Mouse (Mus musculus) embryonic facial prominence, embryonic 13.5 days (tissue): ENCODE data around the gene Mtmr14. TPM values are rescaled to one million over a fixed set of nuclear protein-coding genes. Genes with fewer than 3 reads are reported as not detected.

Source experiments
- ATAC-seq: fragments of 200-750 bp; cut with Nextera tagmentation; 2 replicates; pipeline ENCODE4 v1.8.0; 2017; ENCODE audit warnings: low read depth; ENCODE audit not compliant: insufficient number of reproducible peaks, insufficient read depth, low FRiP score, low TSS enrichment
- H3K27ac ChIP-seq: fragments of 300-500 bp; sonication (generic); 2 replicates; pipeline ENCODE4 v1.5.1; 2015; ENCODE audit warnings: moderate library complexity, mild to moderate bottlenecking, inconsistent platforms
- H3K27me3 ChIP-seq: fragments of 300-500 bp; sonication (generic); 2 replicates; pipeline ENCODE4 v1.6.1; 2015; ENCODE audit warnings: mild to moderate bottlenecking, inconsistent platforms
- H3K36me3 ChIP-seq: fragments of 300-500 bp; sonication (generic); 2 replicates; pipeline ENCODE4 v1.6.1; 2015; ENCODE audit warnings: mild to moderate bottlenecking, inconsistent platforms
- H3K4me1 ChIP-seq: fragments of 300-500 bp; sonication (generic); 2 replicates; pipeline ENCODE4 v1.6.1; 2015; ENCODE audit warnings: inconsistent platforms
- H3K4me2 ChIP-seq: fragments of 300-500 bp; sonication (generic); 2 replicates; pipeline ENCODE4 v1.6.1; 2015; ENCODE audit warnings: moderate library complexity, mild to moderate bottlenecking, inconsistent platforms
- H3K4me3 ChIP-seq: fragments of 300-500 bp; sonication (generic); 2 replicates; pipeline ENCODE4 v1.5.1; 2015; ENCODE audit warnings: mild to moderate bottlenecking, inconsistent platforms
- H3K9ac ChIP-seq: fragments of 300-500 bp; sonication (generic); 2 replicates; pipeline ENCODE4 v1.6.1; 2015; ENCODE audit warnings: mild to moderate bottlenecking, inconsistent platforms
- H3K9me3 ChIP-seq: fragments of 300-500 bp; sonication (generic); 2 replicates; pipeline ENCODE4 v1.6.1; 2016; ENCODE audit warnings: inconsistent platforms
- WGBS: fragments of 180-500 bp; shearing (Covaris S2); methylation state at CpG from one replicate; pipeline ENCODE4 v1.1.7; 2015; ENCODE audit warnings: mixed read lengths; 5-methylcytosine and 5-hydroxymethylcytosine counted together
- polyA plus RNA-seq: library from polyadenylated mRNA; unstranded; fragments of >200 nt; fragmentation: Nextera tagmentation; extraction: Ambion mirVana; gene quantifications from 2 replicates; pipeline ENCODE4 v1.2.1, GENCODE M21; 2015

Gene Mtmr14
- polyA plus RNA-seq: 31.6 and 37.2 TPM in 2 replicates

GRCm38 (mm10) chr6:113237542-113238270 is at the start of gene Mtmr14:
TSS of gene Mtmr14 (plus strand) at chr6:113237843.
- H3K9me3 ChIP-seq: no peaks in the 10 kb centered on the region
- peak within 1 kb of the TSS; percentile 13 for H3K27ac ChIP-seq
- peak; percentile 97 for ATAC-seq
- H3K4me2 ChIP-seq: peak within 1 kb of the TSS; percentile 90
- under 1% methylated on average over 55 of the region's 55 CpGs for WGBS
- peaks cover 16% of the 10 kb centered on the region for H3K4me1 ChIP-seq
- peak within 1 kb of the TSS; percentile 86 for H3K9ac ChIP-seq
- H3K27me3 ChIP-seq: no peaks in the 10 kb centered on the region
- H3K36me3 ChIP-seq: peaks cover 16% of the 10 kb centered on the region
- H3K4me3 ChIP-seq: peak within 1 kb of the TSS; percentile 78

- Histone ChIP-seq H3K4me1 (peaks cover 15% of the 10 kb centered on the region), H3K27ac (no peak overlapping the region), H3K9ac (no peak overlapping the region), H3K9me3 (no peaks in the 10 kb centered on the region), H3K36me3 (no peaks in the 10 kb centered on the region), H3K4me2 (peak overlapping the region; percentile 82), H3K4me3 (peak overlapping the region; percentile 27), H3K27me3 (peaks cover 59% of the 10 kb centered on the region)
- ATAC-seq: no peak
- 4% methylated on average over 46 of the region's 46 CpGs for WGBS
Measured at GRCm38 (mm10) chr6:113193765-113194460, 43.7 kb upstream of the Mtmr14 start.

- H3K4me1 ChIP-seq: peaks cover 15% of the 10 kb centered on the region
- no peaks in the 10 kb centered on the region for H3K36me3 ChIP-seq
- peak overlapping the region; percentile 54 for H3K4me3 ChIP-seq
- no peak overlapping the region for H3K27ac ChIP-seq
- no peak for ATAC-seq
- H3K9ac ChIP-seq: 0 out of 2 replicates have a peak overlapping the region, but pooled peaks have one; percentile 59
- WGBS: 7% methylated on average over 5 of the region's 5 CpGs
- H3K4me2 ChIP-seq: peak overlapping the region; percentile 82
- no peaks in the 10 kb centered on the region for H3K9me3 ChIP-seq
- H3K27me3 ChIP-seq: peaks cover 59% of the 10 kb centered on the region
Measured at GRCm38 (mm10) chr6:113194517-113194840, 43.2 kb upstream of the Mtmr14 start.

- H3K4me3 ChIP-seq: peak within 1 kb of the TSS; percentile 54
- H3K4me2 ChIP-seq: peak within 1 kb of the TSS; percentile 82
- 0 out of 2 replicates have a peak, but pooled peaks have one; percentile 59 for ATAC-seq
- no peaks in the 10 kb centered on the region for H3K36me3 ChIP-seq
- no peaks in the 10 kb centered on the region for H3K9me3 ChIP-seq
- H3K4me1 ChIP-seq: peaks cover 15% of the 10 kb centered on the region
- no peak within 1 kb of the TSS for H3K27ac ChIP-seq
- H3K9ac ChIP-seq: peak within 1 kb of the TSS; percentile 59; the same call in 1 of the 2 replicates
- peaks cover 59% of the 10 kb centered on the region for H3K27me3 ChIP-seq
- WGBS: 1% methylated on average over 45 of the region's 66 CpGs
Measured at GRCm38 (mm10) chr6:113194841-113195595, 42.6 kb upstream of the Mtmr14 start, which contains the start of gene Lhfpl4. TSS of gene Lhfpl4 (minus strand) at chr6:113195384.

GRCm38 (mm10) chr6:113195596-113195992 is 42.0 kb upstream of the Mtmr14 start:
- Histone ChIP-seq H3K9me3 (no peaks in the 10 kb centered on the region), H3K27ac (no peak overlapping the region), H3K4me2 (peak overlapping the region; percentile 82), H3K4me3 (peak overlapping the region; percentile 54), H3K9ac (peak overlapping the region; percentile 59; the same call in 1 of the 2 replicates), H3K36me3 (no peaks in the 10 kb centered on the region), H3K27me3 (peaks cover 59% of the 10 kb centered on the region), H3K4me1 (peaks cover 15% of the 10 kb centered on the region)
- 17% methylated on average over 9 of the region's 9 CpGs for WGBS
- ATAC-seq: no peak

GRCm38 (mm10) chr6:113216280-113216679 is 21.4 kb upstream of the Mtmr14 start:
- Histone ChIP-seq H3K4me2 (no peak overlapping the region), H3K36me3 (no peaks in the 10 kb centered on the region), H3K27me3 (no peaks in the 10 kb centered on the region), H3K27ac (no peak overlapping the region), H3K4me1 (no peaks in the 10 kb centered on the region), H3K9ac (no peak overlapping the region), H3K9me3 (no peaks in the 10 kb centered on the region), H3K4me3 (no peak overlapping the region)
- WGBS: 78% methylated on average over 2 of the region's 2 CpGs
- no peak for ATAC-seq

- Histone ChIP-seq H3K27me3 (no peaks in the 10 kb centered on the region), H3K9me3 (no peaks in the 10 kb centered on the region), H3K4me3 (no peak overlapping the region), H3K4me2 (no peak overlapping the region), H3K27ac (no peak overlapping the region), H3K4me1 (no peaks in the 10 kb centered on the region), H3K9ac (no peak overlapping the region), H3K36me3 (no peaks in the 10 kb centered on the region)
- ATAC-seq: no peak
- WGBS: 76% methylated on average over 4 of the region's 4 CpGs
Measured at GRCm38 (mm10) chr6:113225798-113226197, 11.8 kb upstream of the Mtmr14 start.

GRCm38 (mm10) chr6:113226705-113227104 is 10.9 kb upstream of the Mtmr14 start:
- ATAC-seq: no peak
- H3K9me3 ChIP-seq: no peaks in the 10 kb centered on the region

GRCm38 (mm10) chr6:113235141-113235540 is 2.5 kb upstream of the Mtmr14 start:
- Histone ChIP-seq H3K4me1 (peaks cover 16% of the 10 kb centered on the region), H3K4me3 (no peak overlapping the region), H3K27ac (no peak overlapping the region), H3K27me3 (no peaks in the 10 kb centered on the region), H3K9ac (no peak overlapping the region), H3K36me3 (peaks cover 2% of the 10 kb centered on the region; the same call in 1 of the 2 replicates), H3K4me2 (no peak overlapping the region), H3K9me3 (no peaks in the 10 kb centered on the region)
- no peak for ATAC-seq
- WGBS: 63% methylated on average over 5 of the region's 5 CpGs

More at GRCm38 (mm10) chr6:113226705-113227104, 10.9 kb upstream of the Mtmr14 start:
- no peak overlapping the region for H3K4me2 ChIP-seq
- no peaks in the 10 kb centered on the region for H3K27me3 ChIP-seq
- no peak overlapping the region for H3K9ac ChIP-seq
- no peaks in the 10 kb centered on the region for H3K36me3 ChIP-seq
- no peaks in the 10 kb centered on the region for H3K4me1 ChIP-seq
- no peak overlapping the region for H3K27ac ChIP-seq
- H3K4me3 ChIP-seq: no peak overlapping the region

GRCm38 (mm10) chr6:113238442-113238841 is 799 bp downstream of the Mtmr14 start:
- peak overlapping the region; percentile 78 for H3K4me3 ChIP-seq
- peaks cover 23% of the 10 kb centered on the region for H3K36me3 ChIP-seq
- no peak overlapping the region for H3K27ac ChIP-seq
- no peaks in the 10 kb centered on the region for H3K27me3 ChIP-seq
- H3K9ac ChIP-seq: peak overlapping the region; percentile 86
- peak overlapping the region; percentile 90 for H3K4me2 ChIP-seq
- no peak for ATAC-seq
- H3K9me3 ChIP-seq: no peaks in the 10 kb centered on the region
- WGBS: 38% methylated on average over 6 of the region's 6 CpGs
- peaks cover 16% of the 10 kb centered on the region for H3K4me1 ChIP-seq

GRCm38 (mm10) chr6:113242753-113243152 is 5.1 kb downstream of the Mtmr14 start:
- 97% methylated on average over 1 of the region's 1 CpGs for WGBS
- no peak overlapping the region for H3K27ac ChIP-seq
- H3K4me3 ChIP-seq: no peak overlapping the region
- H3K9me3 ChIP-seq: no peaks in the 10 kb centered on the region
- ATAC-seq: no peak
- H3K4me1 ChIP-seq: peaks cover 13% of the 10 kb centered on the region
- peaks cover 47% of the 10 kb centered on the region for H3K36me3 ChIP-seq
- H3K9ac ChIP-seq: no peak overlapping the region
- no peaks in the 10 kb centered on the region for H3K27me3 ChIP-seq
- H3K4me2 ChIP-seq: no peak overlapping the region
